Mouse (Mus musculus): ENCODE results near the gene Vps50. TPM values are rescaled to one million over a fixed set of nuclear protein-coding genes. Genes with fewer than 3 reads are reported as not detected.
"Not testable (repeated sequence)": the region's sequence is repeated elsewhere in the genome, so short reads cannot be mapped to it uniquely, and the experiment has no call there.

The Vps50 gene
- total RNA-seq, 1 experiment from 2014 or later, result 48.2 TPM

GRCm38 (mm10) chr6:3511116-3511515, 12.9 kb downstream of the Vps50 start:
- no peak for ATAC-seq (replicated peaks in 1 of 2; ENCODE audit: insufficient read depth in 1 of 2, low FRiP score in 2 of 2, low TSS enrichment in 1 of 2, low read depth in 1 of 2, poor library complexity in 2 of 2, severe bottlenecking in 2 of 2)

GRCm38 (mm10) chr6:3511612-3512011, 13.4 kb downstream of the Vps50 start:
- ATAC-seq (replicated peaks in 1 of 2; ENCODE audit: insufficient read depth in 1 of 2, low FRiP score in 2 of 2, low TSS enrichment in 1 of 2, low read depth in 1 of 2, poor library complexity in 2 of 2, severe bottlenecking in 2 of 2), result no peak

- ATAC-seq (replicated peaks in 1 of 2; ENCODE audit: insufficient read depth in 1 of 2, low FRiP score in 2 of 2, low TSS enrichment in 1 of 2, low read depth in 1 of 2, poor library complexity in 2 of 2, severe bottlenecking in 2 of 2), result no peak
These were observed 14.4 kb downstream of the Vps50 start for GRCm38 (mm10) chr6:3512611-3513010.

- ATAC-seq (replicated peaks in 1 of 2; ENCODE audit: insufficient read depth in 1 of 2, low FRiP score in 2 of 2, low TSS enrichment in 1 of 2, low read depth in 1 of 2, poor library complexity in 2 of 2, severe bottlenecking in 2 of 2), result no peak
These were observed 30.0 kb downstream of the Vps50 start for GRCm38 (mm10) chr6:3528198-3528597.

- ATAC-seq (replicated peaks in 1 of 2; ENCODE audit: insufficient read depth in 1 of 2, low FRiP score in 2 of 2, low TSS enrichment in 1 of 2, low read depth in 1 of 2, poor library complexity in 2 of 2, severe bottlenecking in 2 of 2), result no peak
These were observed 33.3 kb downstream of the Vps50 start for GRCm38 (mm10) chr6:3531445-3531844.

GRCm38 (mm10) chr6:3536048-3536447, 37.9 kb downstream of the Vps50 start:
- ATAC-seq (replicated peaks in 1 of 2; ENCODE audit: insufficient read depth in 1 of 2, low FRiP score in 2 of 2, low TSS enrichment in 1 of 2, low read depth in 1 of 2, poor library complexity in 2 of 2, severe bottlenecking in 2 of 2), result no peak

GRCm38 (mm10) chr6:3539470-3539869, 41.3 kb downstream of the Vps50 start:
- ATAC-seq (replicated peaks in 1 of 2; ENCODE audit: insufficient read depth in 1 of 2, low FRiP score in 2 of 2, low TSS enrichment in 1 of 2, low read depth in 1 of 2, poor library complexity in 2 of 2, severe bottlenecking in 2 of 2), result no peak

- ATAC-seq (replicated peaks in 1 of 2; ENCODE audit: insufficient read depth in 1 of 2, low FRiP score in 2 of 2, low TSS enrichment in 1 of 2, low read depth in 1 of 2, poor library complexity in 2 of 2, severe bottlenecking in 2 of 2), result no peak
These were observed 45.7 kb downstream of the Vps50 start for GRCm38 (mm10) chr6:3543862-3544261.

- ATAC-seq (replicated peaks in 1 of 2; ENCODE audit: insufficient read depth in 1 of 2, low FRiP score in 2 of 2, low TSS enrichment in 1 of 2, low read depth in 1 of 2, poor library complexity in 2 of 2, severe bottlenecking in 2 of 2), result no peak
These were observed 46.8 kb downstream of the Vps50 start for GRCm38 (mm10) chr6:3544970-3545369.

- ATAC-seq (replicated peaks in 1 of 2; ENCODE audit: insufficient read depth in 1 of 2, low FRiP score in 2 of 2, low TSS enrichment in 1 of 2, low read depth in 1 of 2, poor library complexity in 2 of 2, severe bottlenecking in 2 of 2), result no peak
These were observed 50.8 kb downstream of the Vps50 start for GRCm38 (mm10) chr6:3548959-3549358.

GRCm38 (mm10) chr6:3549992-3550391, 51.8 kb downstream of the Vps50 start:
- no peak for ATAC-seq (replicated peaks in 1 of 2; ENCODE audit: insufficient read depth in 1 of 2, low FRiP score in 2 of 2, low TSS enrichment in 1 of 2, low read depth in 1 of 2, poor library complexity in 2 of 2, severe bottlenecking in 2 of 2)

GRCm38 (mm10) chr6:3552681-3553080, 54.5 kb downstream of the Vps50 start:
- ATAC-seq (replicated peaks in 1 of 2; ENCODE audit: insufficient read depth in 1 of 2, low FRiP score in 2 of 2, low TSS enrichment in 1 of 2, low read depth in 1 of 2, poor library complexity in 2 of 2, severe bottlenecking in 2 of 2), result not testable (repeated sequence)

GRCm38 (mm10) chr6:3557177-3557576, 59.0 kb downstream of the Vps50 start:
- ATAC-seq (replicated peaks in 1 of 2; ENCODE audit: insufficient read depth in 1 of 2, low FRiP score in 2 of 2, low TSS enrichment in 1 of 2, low read depth in 1 of 2, poor library complexity in 2 of 2, severe bottlenecking in 2 of 2), result no peak

- peak; percentile 77 to 96 for ATAC-seq (replicated peaks in 1 of 2; ENCODE audit: insufficient read depth in 1 of 2, low FRiP score in 2 of 2, low TSS enrichment in 1 of 2, low read depth in 1 of 2, poor library complexity in 2 of 2, severe bottlenecking in 2 of 2)
These were observed 61.8 kb downstream of the Vps50 start for GRCm38 (mm10) chr6:3560009-3560408.

- no peak for ATAC-seq (replicated peaks in 1 of 2; ENCODE audit: insufficient read depth in 1 of 2, low FRiP score in 2 of 2, low TSS enrichment in 1 of 2, low read depth in 1 of 2, poor library complexity in 2 of 2, severe bottlenecking in 2 of 2)
These were observed 64.1 kb downstream of the Vps50 start for GRCm38 (mm10) chr6:3562301-3562700.

- ATAC-seq (replicated peaks in 1 of 2; ENCODE audit: insufficient read depth in 1 of 2, low FRiP score in 2 of 2, low TSS enrichment in 1 of 2, low read depth in 1 of 2, poor library complexity in 2 of 2, severe bottlenecking in 2 of 2), result not testable (repeated sequence)
These were observed 65.9 kb downstream of the Vps50 start for GRCm38 (mm10) chr6:3564118-3564517.

- ATAC-seq (replicated peaks in 1 of 2; ENCODE audit: insufficient read depth in 1 of 2, low FRiP score in 2 of 2, low TSS enrichment in 1 of 2, low read depth in 1 of 2, poor library complexity in 2 of 2, severe bottlenecking in 2 of 2), result no peak
These were observed 66.8 kb downstream of the Vps50 start for GRCm38 (mm10) chr6:3565005-3565404.

GRCm38 (mm10) chr6:3565667-3566066, 67.5 kb downstream of the Vps50 start:
- ATAC-seq (replicated peaks in 1 of 2; ENCODE audit: insufficient read depth in 1 of 2, low FRiP score in 2 of 2, low TSS enrichment in 1 of 2, low read depth in 1 of 2, poor library complexity in 2 of 2, severe bottlenecking in 2 of 2), result peak; percentile 12 to 29; a peak in 2 of 4 replicates

- no peak for ATAC-seq (replicated peaks in 1 of 2; ENCODE audit: insufficient read depth in 1 of 2, low FRiP score in 2 of 2, low TSS enrichment in 1 of 2, low read depth in 1 of 2, poor library complexity in 2 of 2, severe bottlenecking in 2 of 2)
These were observed 69.0 kb downstream of the Vps50 start for GRCm38 (mm10) chr6:3567071-3567610.
